Mouse (Mus musculus): Measurements from ENCODE around the gene Bach2. TPM values are rescaled to one million over a fixed set of nuclear protein-coding genes. Genes with fewer than 3 reads are reported as not detected.

Bach2 gene
- total RNA-seq (2022), result 1 to 10 TPM; 2.4 to 6.9 (median 4.2) TPM

GRCm38 (mm10) chr4:32238366-32238854, at the start of gene Bach2:
Gene Bach2 (plus strand): TSS chr4:32238804.
- peak; percentile 85 for DNase-seq (ENCODE audit: low spot score)

GRCm38 (mm10) chr4:32189416-32190036, 49.1 kb upstream of the Bach2 start:
- DNase-seq (ENCODE audit: low spot score), result no peak

- DNase-seq (ENCODE audit: low spot score), result no peak
These were observed 48.1 kb upstream of the Bach2 start for GRCm38 (mm10) chr4:32190506-32190905.

GRCm38 (mm10) chr4:32195945-32196921, 42.4 kb upstream of the Bach2 start:
- peak; percentile 69 for DNase-seq (ENCODE audit: low spot score)

- no peak for DNase-seq (ENCODE audit: low spot score)
These were observed 40.6 kb upstream of the Bach2 start for GRCm38 (mm10) chr4:32198031-32198430.

GRCm38 (mm10) chr4:32198589-32198988, 40.0 kb upstream of the Bach2 start:
- no peak for DNase-seq (ENCODE audit: low spot score)

GRCm38 (mm10) chr4:32199156-32199555, 39.4 kb upstream of the Bach2 start:
- no peak for DNase-seq (ENCODE audit: low spot score)

- peak; percentile 59 for DNase-seq (ENCODE audit: low spot score)
These were observed 37.5 kb upstream of the Bach2 start for GRCm38 (mm10) chr4:32201114-32201513.

- DNase-seq (ENCODE audit: low spot score), result no peak
These were observed 36.2 kb upstream of the Bach2 start for GRCm38 (mm10) chr4:32202362-32202761.

GRCm38 (mm10) chr4:32204819-32205218, 33.8 kb upstream of the Bach2 start:
- no peak for DNase-seq (ENCODE audit: low spot score)

GRCm38 (mm10) chr4:32205825-32206224, 32.8 kb upstream of the Bach2 start:
- DNase-seq (ENCODE audit: low spot score), result no peak

- DNase-seq (ENCODE audit: low spot score), result no peak
These were observed 28.6 kb upstream of the Bach2 start for GRCm38 (mm10) chr4:32209995-32210394.

- no peak for DNase-seq (ENCODE audit: low spot score)
These were observed 28.0 kb upstream of the Bach2 start for GRCm38 (mm10) chr4:32210424-32211184.

GRCm38 (mm10) chr4:32212593-32212992, 26.0 kb upstream of the Bach2 start:
- no peak for DNase-seq (ENCODE audit: low spot score)

GRCm38 (mm10) chr4:32216466-32216865, 22.1 kb upstream of the Bach2 start:
- DNase-seq (ENCODE audit: low spot score), result no peak

GRCm38 (mm10) chr4:32217016-32217415, 21.6 kb upstream of the Bach2 start:
- no peak for DNase-seq (ENCODE audit: low spot score)

GRCm38 (mm10) chr4:32217593-32217992, 21.0 kb upstream of the Bach2 start:
- no peak for DNase-seq (ENCODE audit: low spot score)

GRCm38 (mm10) chr4:32218371-32218770, 20.2 kb upstream of the Bach2 start:
- no peak for DNase-seq (ENCODE audit: low spot score)

GRCm38 (mm10) chr4:32219428-32220128, 19.0 kb upstream of the Bach2 start:
- no peak for DNase-seq (ENCODE audit: low spot score)

- DNase-seq (ENCODE audit: low spot score), result no peak
These were observed 18.5 kb upstream of the Bach2 start for GRCm38 (mm10) chr4:32220129-32220491.

GRCm38 (mm10) chr4:32220961-32221360, 17.6 kb upstream of the Bach2 start:
- no peak for DNase-seq (ENCODE audit: low spot score)

All from heart, adult 8-10 months (tissue).